Mouse (Mus musculus) layer of hippocampus, adult 11-12 months (tissue): ENCODE measurements around the gene Ap2a1.
"Not testable (repeated sequence)": the region's sequence is repeated elsewhere in the genome, so short reads cannot be mapped to it uniquely, and the experiment has no call there.

Source experiments
- DNase-seq: peaks from one replicate; pipeline ENCODE4 v3.0.0; 2022; ENCODE audit warnings: low spot score

Gene Ap2a1

GRCm38 (mm10) chr7:44893197-44893596 is 36.1 kb downstream of the Ap2a1 start:
- no peak for DNase-seq

DNA sequence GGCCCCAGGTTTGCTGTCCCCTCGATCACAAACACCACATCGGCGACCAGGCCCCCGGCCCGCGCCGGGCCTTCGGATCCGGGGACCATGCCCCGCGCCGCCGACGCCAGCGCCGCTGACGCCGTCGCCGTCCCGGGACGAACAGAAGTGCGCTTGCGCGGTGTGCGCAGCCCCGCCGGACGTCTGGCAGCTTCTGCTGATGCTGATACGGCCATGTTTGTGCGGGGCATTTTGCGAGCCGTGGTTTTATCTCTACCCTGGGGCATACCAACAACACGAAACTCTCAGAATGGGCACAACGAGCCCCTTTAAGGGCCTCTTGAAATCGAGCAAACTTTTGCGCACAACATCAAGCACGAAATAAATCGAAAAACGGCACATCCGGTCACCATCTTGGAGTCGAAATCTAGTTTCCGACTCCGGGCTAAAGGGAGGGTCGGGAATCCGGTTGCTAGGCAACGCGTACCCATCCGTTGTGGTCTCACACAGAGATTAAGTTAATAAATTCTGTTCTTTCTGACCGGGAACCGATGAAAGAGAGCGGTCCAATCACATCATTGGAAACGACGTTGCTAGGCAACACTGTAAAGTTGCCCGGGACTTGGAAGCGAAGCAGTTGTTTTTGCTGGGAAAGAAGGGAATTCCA is 36.9 kb downstream of the Ap2a1 start, which contains the start of gene Med25:
Gene Med25 (minus strand): TSS at position 437 of the 646 bp plus-strand sequence.
- peak; percentile 95 for DNase-seq

DNA sequence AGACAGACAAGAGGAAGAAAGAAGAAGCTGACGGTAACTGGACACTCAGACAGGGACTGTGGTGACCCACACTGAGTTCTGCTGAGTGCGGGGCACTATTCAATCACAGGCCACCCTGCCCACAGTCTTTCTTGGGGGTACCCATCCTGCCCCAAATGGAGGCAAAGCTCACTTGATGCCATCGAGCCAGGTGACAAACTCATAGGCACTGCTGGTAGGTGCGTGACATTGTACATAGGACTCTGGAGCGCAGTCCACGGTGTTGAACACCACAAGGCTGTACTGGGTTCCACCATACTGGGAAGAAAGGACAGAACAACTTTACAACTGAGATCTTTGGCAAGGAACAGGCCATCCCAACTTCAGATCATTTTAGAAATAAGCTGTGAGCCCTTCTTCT is 37.7 kb downstream of the Ap2a1 start:
- DNase-seq: no peak

GRCm38 (mm10) chr7:44890737-44891136 is 38.6 kb downstream of the Ap2a1 start:
- no peak for DNase-seq

- DNase-seq: no peak
Measured at GRCm38 (mm10) chr7:44890180-44890579, 39.1 kb downstream of the Ap2a1 start.

GRCm38 (mm10) chr7:44888256-44889105 is 40.8 kb downstream of the Ap2a1 start:
- no peak for DNase-seq

- DNase-seq: no peak
Measured at GRCm38 (mm10) chr7:44886964-44887363, 42.3 kb downstream of the Ap2a1 start.

GRCm38 (mm10) chr7:44884637-44885036 is 44.7 kb downstream of the Ap2a1 start:
- DNase-seq: no peak

DNA sequence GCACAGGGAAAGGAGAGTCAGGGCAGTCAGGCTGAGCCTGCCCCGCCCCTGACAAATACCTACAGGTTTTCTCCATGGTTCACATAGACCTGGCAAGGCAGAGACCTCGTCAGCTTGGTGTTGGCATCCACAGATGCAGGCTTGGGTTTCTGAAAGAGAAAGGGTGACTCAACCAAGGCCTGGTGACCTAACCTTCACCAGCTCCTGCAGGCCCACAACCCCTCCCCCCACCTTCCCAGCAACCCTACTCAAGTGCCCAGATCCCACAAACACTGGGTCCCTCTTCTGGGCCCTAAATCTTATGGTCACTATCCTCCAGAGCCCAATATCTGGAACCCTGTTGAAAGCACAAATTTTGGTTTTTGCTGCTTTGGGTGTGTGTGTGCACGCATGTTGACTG is 46.3 kb downstream of the Ap2a1 start:
- no peak for DNase-seq

DNA sequence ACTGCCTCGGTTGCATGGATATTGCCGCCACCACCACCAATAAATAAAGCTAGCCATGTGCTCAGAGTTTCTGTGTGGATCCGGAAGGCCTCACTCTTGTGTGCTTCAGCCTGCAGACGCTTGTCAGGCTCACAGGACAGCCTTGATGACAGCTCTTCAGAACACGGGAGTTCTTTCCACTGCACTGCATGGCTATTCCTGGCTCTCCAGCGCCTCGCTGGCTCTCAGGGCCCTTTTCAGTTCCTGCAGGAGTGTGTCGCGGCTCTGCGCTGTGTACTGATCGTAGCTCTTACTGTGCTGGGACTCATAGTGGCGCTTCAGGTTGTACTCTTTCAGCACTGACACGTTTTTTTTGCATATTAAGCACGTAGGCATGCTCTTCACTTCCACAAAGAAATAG is 51.5 kb downstream of the Ap2a1 start:
- DNase-seq: no peak

- DNase-seq: not testable (repeated sequence)
Measured at GRCm38 (mm10) chr7:44871774-44872173, 57.5 kb downstream of the Ap2a1 start.

- DNase-seq: no peak
Measured at GRCm38 (mm10) chr7:44871181-44871580, 58.1 kb downstream of the Ap2a1 start.

DNA sequence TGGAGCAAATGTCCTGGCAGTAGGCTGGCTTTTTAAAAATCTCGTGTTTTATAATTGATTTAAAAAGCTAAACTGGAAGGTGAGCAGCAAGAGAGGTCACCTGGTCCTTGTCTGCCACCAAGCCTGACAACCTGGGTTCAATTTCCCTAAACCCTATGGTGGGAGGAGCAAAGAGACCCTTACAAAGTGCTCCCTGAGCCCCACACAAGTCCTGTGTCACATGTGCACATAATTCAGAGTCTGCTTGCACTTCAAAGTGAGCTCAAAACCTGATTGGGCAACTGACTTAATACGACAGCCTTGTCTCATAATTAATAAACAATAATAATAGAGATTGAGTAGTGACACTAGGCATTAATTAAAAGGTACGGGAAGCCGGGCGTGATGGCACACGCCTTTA is 58.7 kb downstream of the Ap2a1 start:
- no peak for DNase-seq

DNA sequence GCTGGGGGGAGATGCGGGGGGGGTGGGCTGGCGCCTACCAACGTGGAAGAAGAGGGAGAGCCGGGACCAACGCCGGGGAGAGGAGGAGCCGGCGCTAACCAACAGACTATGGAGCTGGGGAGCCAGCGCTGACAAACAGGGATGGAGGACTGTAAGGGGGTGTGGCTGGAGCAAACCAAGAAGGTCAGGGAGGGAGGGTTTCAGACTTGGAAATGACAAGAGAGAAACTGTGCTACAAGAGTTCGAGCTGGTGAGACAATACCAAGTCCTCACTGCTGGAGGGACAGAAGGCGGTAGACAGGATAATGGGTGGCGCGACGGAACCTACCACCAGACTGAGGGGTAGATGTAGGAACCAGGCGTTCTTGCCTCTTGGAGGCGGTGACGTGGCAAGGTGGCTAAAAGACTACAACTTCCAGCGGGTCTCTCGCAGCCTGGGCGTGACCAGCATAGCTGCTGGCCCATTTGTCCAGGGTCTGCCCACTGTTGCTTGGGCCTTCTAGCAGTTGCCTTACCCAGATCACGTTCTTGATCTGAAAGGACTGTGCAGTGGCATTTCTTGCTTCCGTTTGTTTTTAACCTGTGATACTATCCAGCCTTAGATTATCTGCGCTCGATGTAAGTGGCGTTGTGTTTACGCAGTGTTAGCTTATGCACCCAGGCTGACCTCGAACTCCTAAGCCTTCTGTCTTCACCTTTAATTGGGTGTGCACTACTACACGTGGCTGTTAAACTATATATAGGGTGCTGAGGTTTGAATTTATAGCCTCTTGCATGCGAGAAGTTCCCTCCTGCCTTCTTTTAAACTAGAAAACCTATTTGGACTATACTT is 59.4 kb downstream of the Ap2a1 start, which contains the start of gene Ptov1:
Gene Ptov1 (minus strand): TSS at position 92 of the 832 bp plus-strand sequence.
- peak; percentile 96 for DNase-seq

DNA sequence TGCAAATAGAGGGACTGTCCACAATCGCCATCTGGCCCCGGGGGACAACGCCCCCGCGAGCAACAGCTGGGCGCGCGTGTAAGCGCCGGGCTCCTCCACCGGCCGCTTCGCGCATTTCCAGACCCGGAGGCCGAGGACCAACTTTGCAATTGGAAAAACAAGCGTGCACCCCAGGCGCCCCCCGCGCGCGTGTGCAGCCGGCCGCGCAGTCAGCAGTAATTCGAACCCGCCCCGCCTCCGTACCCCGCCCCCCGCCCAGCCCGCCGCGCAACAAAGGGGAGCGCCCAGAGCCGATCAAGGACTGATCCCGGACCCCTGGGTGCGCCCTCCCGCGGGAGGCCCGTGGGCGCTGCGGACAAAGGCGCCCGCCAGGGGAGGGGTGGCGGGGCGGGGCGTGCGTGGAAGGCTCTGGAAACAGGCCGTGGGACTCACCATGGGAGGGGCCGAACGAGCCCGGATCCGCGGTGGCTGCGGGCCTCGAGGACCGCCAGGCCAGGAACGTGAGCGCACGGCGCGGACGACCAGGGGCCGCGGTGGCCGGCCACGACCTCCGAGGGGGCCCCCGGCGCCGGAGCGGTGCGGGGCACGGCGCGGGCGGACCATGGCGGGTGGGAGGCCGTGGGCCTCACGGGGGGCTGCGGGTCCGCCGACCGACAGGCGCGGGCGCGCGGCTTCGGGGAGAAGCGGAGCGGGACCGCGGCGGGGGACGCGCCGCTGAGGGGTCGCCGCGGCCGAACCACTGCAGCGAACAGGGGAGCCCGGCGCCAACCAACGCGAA is 60.2 kb downstream of the Ap2a1 start:
- peak; percentile 66 for DNase-seq

- no peak for DNase-seq
Measured at GRCm38 (mm10) chr7:44868465-44868864, 60.8 kb downstream of the Ap2a1 start.

GRCm38 (mm10) chr7:44867802-44868201 is 61.5 kb downstream of the Ap2a1 start:
- no peak for DNase-seq

GRCm38 (mm10) chr7:44867010-44867702 is 62.1 kb downstream of the Ap2a1 start:
- DNase-seq: no peak

DNA sequence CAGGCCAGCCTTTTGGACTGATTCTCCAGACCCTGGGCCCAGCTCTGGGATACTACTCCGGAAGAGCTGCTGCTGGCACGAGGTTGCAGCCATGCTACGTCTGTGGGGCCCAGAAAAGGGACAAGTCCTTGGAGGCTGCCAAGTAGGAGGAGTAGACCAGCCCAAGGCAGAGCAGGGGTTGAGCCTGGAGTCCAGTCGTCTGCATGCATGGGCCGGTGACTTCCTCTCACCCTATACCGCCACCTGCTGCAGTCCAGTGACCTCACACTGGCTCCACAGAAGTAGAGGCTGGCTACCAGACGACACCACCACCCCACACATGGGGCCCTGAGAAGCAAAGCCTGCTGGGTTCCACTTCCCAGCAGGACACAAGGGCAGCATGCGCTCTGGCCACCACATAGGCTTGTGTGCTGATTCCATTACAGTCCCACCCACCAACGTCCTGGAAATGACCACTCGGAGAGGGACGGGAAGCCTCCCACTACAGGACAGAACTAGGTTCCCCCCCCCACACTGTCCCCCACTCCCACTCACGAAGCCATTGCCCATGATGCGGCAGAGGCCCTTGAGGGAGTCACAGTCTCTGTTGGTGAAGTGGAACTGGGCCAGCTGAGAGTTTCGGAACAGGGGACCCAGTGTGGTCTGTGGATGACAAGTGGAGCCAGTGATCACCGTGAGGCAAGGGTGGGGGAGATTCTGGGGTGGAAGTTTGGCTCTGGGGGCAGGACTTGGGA is 62.9 kb downstream of the Ap2a1 start:
- no peak for DNase-seq
